Mouse (Mus musculus) heart, postnatal 0 days (tissue): ENCODE data around the gene Nipal4.

Experiments used
- CTCF ChIP-seq: IDR thresholded peaks from 2 replicates; pipeline ENCODE4 v1.5.1; 2016; ENCODE audit warnings: antibody characterized with exemption, control low read depth, low read depth
- EP300 ChIP-seq: IDR thresholded peaks from 2 replicates; pipeline ENCODE4 v1.6.1; 2016; ENCODE audit warnings: antibody characterized with exemption, low read depth

DNA sequence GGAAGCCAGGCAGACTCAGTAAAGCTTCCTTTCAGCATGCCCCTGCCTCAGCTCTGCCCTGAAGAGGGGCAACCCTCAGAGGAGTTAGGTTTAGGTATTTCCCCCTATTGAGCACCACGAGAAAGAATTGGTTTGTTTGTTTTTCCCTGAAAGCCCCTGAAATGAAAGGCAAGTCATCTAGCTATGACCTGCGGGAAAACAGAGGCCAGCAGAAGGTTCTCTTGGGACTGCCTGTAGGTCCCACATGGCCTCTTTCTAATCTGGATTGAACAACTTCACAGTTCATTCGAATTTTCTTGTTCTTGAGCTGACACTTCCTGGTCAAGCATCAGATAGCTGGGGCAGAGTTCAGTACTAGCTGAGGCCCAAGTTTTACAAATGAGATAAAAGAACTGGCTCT, 45.5 kb upstream of the Nipal4 start:
- TF ChIP-seq CTCF (no peak), EP300 (no peak)
